Mouse (Mus musculus) cerebral cortex, adult 2 months (tissue): ENCODE data around the gene Abhd2.

Experiments used
- WGBS: fragments of 180-500 bp; shearing (Covaris S2); methylation state at CpG from one replicate; pipeline ENCODE4 v1.1.7; 2018; 5-methylcytosine and 5-hydroxymethylcytosine counted together

Abhd2 gene

GRCm38 (mm10) chr7:79272789-79273718, at the start of gene Abhd2:
TSS of gene Abhd2 (plus strand) at chr7:79273199.
- under 1% methylated on average over 54 of the region's 54 CpGs for WGBS

- WGBS = 84% methylated on average over 8 of the region's 8 CpGs
These were observed 47.5 kb upstream of the Abhd2 start for GRCm38 (mm10) chr7:79225477-79225876.

- 85% methylated on average over 5 of the region's 5 CpGs for WGBS
These were observed 46.8 kb upstream of the Abhd2 start for GRCm38 (mm10) chr7:79226172-79226571.

GRCm38 (mm10) chr7:79226834-79227486, 46.0 kb upstream of the Abhd2 start:
- 90% methylated on average over 10 of the region's 10 CpGs for WGBS

- WGBS = 23% methylated on average over 9 of the region's 9 CpGs
These were observed 44.5 kb upstream of the Abhd2 start for GRCm38 (mm10) chr7:79228471-79228870.

GRCm38 (mm10) chr7:79231577-79231976, 41.4 kb upstream of the Abhd2 start:
- WGBS = 91% methylated on average over 2 of the region's 2 CpGs

GRCm38 (mm10) chr7:79232048-79232447, 41.0 kb upstream of the Abhd2 start:
- 81% methylated on average over 10 of the region's 10 CpGs for WGBS

GRCm38 (mm10) chr7:79238741-79239140, 34.3 kb upstream of the Abhd2 start:
- WGBS = 75% methylated on average over 5 of the region's 5 CpGs

- 74% methylated on average over 10 of the region's 10 CpGs for WGBS
These were observed 30.9 kb upstream of the Abhd2 start for GRCm38 (mm10) chr7:79241931-79242625.

- 86% methylated on average over 4 of the region's 4 CpGs for WGBS
These were observed 29.8 kb upstream of the Abhd2 start for GRCm38 (mm10) chr7:79243236-79243635.

- 7% methylated on average over 18 of the region's 18 CpGs for WGBS
These were observed 26.8 kb upstream of the Abhd2 start for GRCm38 (mm10) chr7:79246039-79246670.

GRCm38 (mm10) chr7:79247408-79247807, 25.6 kb upstream of the Abhd2 start:
- WGBS = 76% methylated on average over 1 of the region's 1 CpGs

- 44% methylated on average over 7 of the region's 7 CpGs for WGBS
These were observed 25.1 kb upstream of the Abhd2 start for GRCm38 (mm10) chr7:79247881-79248389.

- 90% methylated on average over 2 of the region's 2 CpGs for WGBS
These were observed 23.4 kb upstream of the Abhd2 start for GRCm38 (mm10) chr7:79249581-79249980.

GRCm38 (mm10) chr7:79254248-79254888, 18.6 kb upstream of the Abhd2 start:
- 66% methylated on average over 3 of the region's 3 CpGs for WGBS

GRCm38 (mm10) chr7:79255350-79255749, 17.6 kb upstream of the Abhd2 start:
- WGBS = 54% methylated on average over 7 of the region's 7 CpGs

- 69% methylated on average over 10 of the region's 10 CpGs for whole genome bisulfite sequencing
These were observed 17.2 kb upstream of the Abhd2 start for GRCm38 (mm10) chr7:79255752-79256151.

GRCm38 (mm10) chr7:79256716-79257115, 16.3 kb upstream of the Abhd2 start:
- 97% methylated on average over 4 of the region's 4 CpGs for WGBS

- 95% methylated on average over 10 of the region's 10 CpGs for WGBS
These were observed 13.9 kb upstream of the Abhd2 start for GRCm38 (mm10) chr7:79258981-79259542.

- 82% methylated on average over 8 of the region's 8 CpGs for WGBS
These were observed 10.5 kb upstream of the Abhd2 start for GRCm38 (mm10) chr7:79262478-79262877.

- WGBS = 95% methylated on average over 3 of the region's 3 CpGs
These were observed 9.2 kb upstream of the Abhd2 start for GRCm38 (mm10) chr7:79263776-79264175.
